Mouse (Mus musculus): ENCODE results near the gene Gm9913. TPM values are rescaled to one million over a fixed set of nuclear protein-coding genes. Genes with fewer than 3 reads are reported as not detected.

Gene Gm9913
- total and polyA plus RNA-seq, 2 experiments from 2014 or later: 0.09 to 0.27 TPM

- Histone ChIP-seq H3K9ac (replicated peaks; ENCODE audit: low read length, poor library complexity, severe bottlenecking) (no peak overlapping the region), H3K4me3 (ENCODE audit: low read depth, low read length) (no peak overlapping the region), H3K9me3 (ENCODE audit: low read length) (no peaks in the 10 kb centered on the region), H3K36me3 (ENCODE audit: insufficient read depth, low read length) (peaks cover 3% of the 10 kb centered on the region; the same call in 1 of the 2 replicates), H3K27me3 (ENCODE audit: insufficient read depth, low read length) (no peaks in the 10 kb centered on the region), H3K27ac (ENCODE audit: low read depth, low read length) (no peak overlapping the region), H3K4me1 (ENCODE audit: insufficient read depth, low read length) (no peaks in the 10 kb centered on the region), H3K4me2 (ENCODE audit: low read depth, low read length, poor library complexity, severe bottlenecking) (no peak overlapping the region)
- ATAC-seq (ENCODE audit: low FRiP score) (no peak), DNase-seq (ENCODE audit: low spot score) (no peak)
- TF ChIP-seq CTCF (IDR thresholded peaks at IDR 0.05): no peak
Observed at GRCm38 (mm10) chr2:125501526-125501925, 3.4 kb upstream of the Gm9913 start.

GRCm38 (mm10) chr2:125505746-125506315, 942 bp downstream of the Gm9913 start:
- Histone ChIP-seq H3K9ac (replicated peaks; ENCODE audit: low read length, poor library complexity, severe bottlenecking) (peak overlapping the region; percentile 77), H3K9me3 (ENCODE audit: low read length) (no peaks in the 10 kb centered on the region), H3K27me3 (ENCODE audit: insufficient read depth, low read length) (no peaks in the 10 kb centered on the region), H3K4me2 (ENCODE audit: low read depth, low read length, poor library complexity, severe bottlenecking) (peak overlapping the region; percentile 85), H3K4me3 (ENCODE audit: low read depth, low read length) (peak overlapping the region; percentile 75), H3K27ac (ENCODE audit: low read depth, low read length) (peak overlapping the region; percentile 70), H3K36me3 (ENCODE audit: insufficient read depth, low read length) (no peaks in the 10 kb centered on the region), H3K4me1 (ENCODE audit: insufficient read depth, low read length) (no peaks in the 10 kb centered on the region)
- DNase-seq (ENCODE audit: low spot score): peak; percentile 62
- peak; percentile 86 for ATAC-seq (ENCODE audit: low FRiP score)
- WGBS: under 1% methylated on average over 46 of the region's 48 CpGs
- peak; percentile 26 for TF ChIP-seq CTCF (IDR thresholded peaks at IDR 0.05)

GRCm38 (mm10) chr2:125506316-125507054, 1.6 kb downstream of the Gm9913 start:
- peak overlapping the region; percentile 85 for H3K4me2 ChIP-seq (ENCODE audit: low read depth, low read length, poor library complexity, severe bottlenecking)
- no peaks in the 10 kb centered on the region for H3K4me1 ChIP-seq (ENCODE audit: insufficient read depth, low read length)
- H3K4me3 ChIP-seq (ENCODE audit: low read depth, low read length): peak overlapping the region; percentile 75
- no peaks in the 10 kb centered on the region for H3K9me3 ChIP-seq (ENCODE audit: low read length)
- WGBS: 2% methylated on average over 37 of the region's 37 CpGs
- H3K27ac ChIP-seq (ENCODE audit: low read depth, low read length): peak overlapping the region; percentile 70
- TF ChIP-seq CTCF (IDR thresholded peaks at IDR 0.05): no peak
- H3K27me3 ChIP-seq (ENCODE audit: insufficient read depth, low read length): no peaks in the 10 kb centered on the region
- no peaks in the 10 kb centered on the region for H3K36me3 ChIP-seq (ENCODE audit: insufficient read depth, low read length)
- ATAC-seq (ENCODE audit: low FRiP score) (peak; percentile 94), DNase-seq (ENCODE audit: low spot score) (peak; percentile 82)
- H3K9ac ChIP-seq (replicated peaks; ENCODE audit: low read length, poor library complexity, severe bottlenecking): peak overlapping the region; percentile 77

- H3K9ac ChIP-seq (replicated peaks; ENCODE audit: low read length, poor library complexity, severe bottlenecking): peak within 1 kb of the TSS; percentile 77
- DNase-seq (ENCODE audit: low spot score) (no peak), ATAC-seq (ENCODE audit: low FRiP score) (no peak)
- H3K4me3 ChIP-seq (ENCODE audit: low read depth, low read length): peak within 1 kb of the TSS; percentile 75
- no peaks in the 10 kb centered on the region for H3K9me3 ChIP-seq (ENCODE audit: low read length)
- H3K4me2 ChIP-seq (ENCODE audit: low read depth, low read length, poor library complexity, severe bottlenecking): peak within 1 kb of the TSS; percentile 85
- peak within 1 kb of the TSS; percentile 70 for H3K27ac ChIP-seq (ENCODE audit: low read depth, low read length)
- H3K27me3 ChIP-seq (ENCODE audit: insufficient read depth, low read length): no peaks in the 10 kb centered on the region
- WGBS: 84% methylated on average over 4 of the region's 4 CpGs
- no peak for TF ChIP-seq CTCF (IDR thresholded peaks at IDR 0.05)
- no peaks in the 10 kb centered on the region for H3K4me1 ChIP-seq (ENCODE audit: insufficient read depth, low read length)
- no peaks in the 10 kb centered on the region for H3K36me3 ChIP-seq (ENCODE audit: insufficient read depth, low read length)
Observed at GRCm38 (mm10) chr2:125507893-125508292, 3.0 kb downstream of the Gm9913 start, which contains the start of gene Fbn1. Gene Fbn1, minus strand, starts transcription at chr2:125507993.

GRCm38 (mm10) chr2:125508381-125508780, 3.5 kb downstream of the Gm9913 start:
- no peaks in the 10 kb centered on the region for H3K4me1 ChIP-seq (ENCODE audit: insufficient read depth, low read length)
- ATAC-seq (ENCODE audit: low FRiP score) (no peak), DNase-seq (ENCODE audit: low spot score) (no peak)
- no peak overlapping the region for H3K9ac ChIP-seq (replicated peaks; ENCODE audit: low read length, poor library complexity, severe bottlenecking)
- no peak overlapping the region for H3K4me3 ChIP-seq (ENCODE audit: low read depth, low read length)
- no peak overlapping the region for H3K27ac ChIP-seq (ENCODE audit: low read depth, low read length)
- H3K4me2 ChIP-seq (ENCODE audit: low read depth, low read length, poor library complexity, severe bottlenecking): no peak overlapping the region
- H3K27me3 ChIP-seq (ENCODE audit: insufficient read depth, low read length): no peaks in the 10 kb centered on the region
- H3K9me3 ChIP-seq (ENCODE audit: low read length): no peaks in the 10 kb centered on the region
- WGBS: 98% methylated on average over 5 of the region's 5 CpGs
- H3K36me3 ChIP-seq (ENCODE audit: insufficient read depth, low read length): no peaks in the 10 kb centered on the region
- TF ChIP-seq CTCF (IDR thresholded peaks at IDR 0.05): no peak

- DNase-seq (ENCODE audit: low spot score) (no peak), ATAC-seq (ENCODE audit: low FRiP score) (no peak)
- no peak overlapping the region for H3K9ac ChIP-seq (replicated peaks; ENCODE audit: low read length, poor library complexity, severe bottlenecking)
- no peaks in the 10 kb centered on the region for H3K9me3 ChIP-seq (ENCODE audit: low read length)
- H3K4me2 ChIP-seq (ENCODE audit: low read depth, low read length, poor library complexity, severe bottlenecking): no peak overlapping the region
- H3K36me3 ChIP-seq (ENCODE audit: insufficient read depth, low read length): no peaks in the 10 kb centered on the region
- no peaks in the 10 kb centered on the region for H3K27me3 ChIP-seq (ENCODE audit: insufficient read depth, low read length)
- 79% methylated on average over 2 of the region's 2 CpGs for WGBS
- TF ChIP-seq CTCF (IDR thresholded peaks at IDR 0.05): no peak
- H3K27ac ChIP-seq (ENCODE audit: low read depth, low read length): no peak overlapping the region
- no peaks in the 10 kb centered on the region for H3K4me1 ChIP-seq (ENCODE audit: insufficient read depth, low read length)
- H3K4me3 ChIP-seq (ENCODE audit: low read depth, low read length): no peak overlapping the region
Observed at GRCm38 (mm10) chr2:125510752-125511151, 5.9 kb downstream of the Gm9913 start.
